Mouse (Mus musculus) embryo, embryonic 11.5 days (tissue): Measurements from ENCODE around the gene Cpa5.

Experiments used
- DNase-seq: peaks from one replicate; pipeline ENCODE4 v3.0.0-alpha.2; 2012; ENCODE audit warnings: low read depth, low spot score

Gene Cpa5

GRCm38 (mm10) chr6:30644462-30644861, 33.7 kb downstream of the Cpa5 start:
- no peak for DNase-seq

- no peak for DNase-seq
These were observed 34.6 kb downstream of the Cpa5 start for GRCm38 (mm10) chr6:30645379-30645778.

GRCm38 (mm10) chr6:30649651-30650296, 39.0 kb downstream of the Cpa5 start:
- DNase-seq: no peak

- no peak for DNase-seq
These were observed 41.8 kb downstream of the Cpa5 start for GRCm38 (mm10) chr6:30652425-30653188.

GRCm38 (mm10) chr6:30653518-30653917, 42.7 kb downstream of the Cpa5 start:
- DNase-seq: no peak

GRCm38 (mm10) chr6:30654402-30654859, 43.6 kb downstream of the Cpa5 start:
- no peak for DNase-seq

- no peak for DNase-seq
These were observed 44.1 kb downstream of the Cpa5 start for GRCm38 (mm10) chr6:30654932-30655331.

GRCm38 (mm10) chr6:30657279-30657678, 46.5 kb downstream of the Cpa5 start:
- DNase-seq: no peak

GRCm38 (mm10) chr6:30658619-30659018, 47.8 kb downstream of the Cpa5 start:
- DNase-seq: no peak

- DNase-seq: no peak
These were observed 54.0 kb downstream of the Cpa5 start for GRCm38 (mm10) chr6:30664776-30665175.

- no peak for DNase-seq
These were observed 54.5 kb downstream of the Cpa5 start for GRCm38 (mm10) chr6:30665296-30665695.

- DNase-seq: no peak
These were observed 55.2 kb downstream of the Cpa5 start for GRCm38 (mm10) chr6:30666043-30666442.

GRCm38 (mm10) chr6:30667585-30667984, 56.8 kb downstream of the Cpa5 start:
- no peak for DNase-seq

GRCm38 (mm10) chr6:30671696-30672095, 60.9 kb downstream of the Cpa5 start:
- DNase-seq: no peak

GRCm38 (mm10) chr6:30673764-30674561, 63.2 kb downstream of the Cpa5 start:
- DNase-seq: no peak

GRCm38 (mm10) chr6:30674714-30675280, 64.0 kb downstream of the Cpa5 start:
- no peak for DNase-seq

GRCm38 (mm10) chr6:30675281-30675771, 64.5 kb downstream of the Cpa5 start:
- DNase-seq: no peak

- DNase-seq: no peak
These were observed 65.7 kb downstream of the Cpa5 start for GRCm38 (mm10) chr6:30676506-30676905.

GRCm38 (mm10) chr6:30677591-30677990, 66.8 kb downstream of the Cpa5 start:
- DNase-seq: no peak

GRCm38 (mm10) chr6:30678482-30678881, 67.7 kb downstream of the Cpa5 start:
- DNase-seq: no peak

GRCm38 (mm10) chr6:30679567-30679966, 68.8 kb downstream of the Cpa5 start:
- DNase-seq: no peak

GRCm38 (mm10) chr6:30680442-30680841, 69.6 kb downstream of the Cpa5 start:
- DNase-seq: no peak
